Mouse (Mus musculus) left cerebral cortex, postnatal 14 days (tissue): ENCODE results near the gene Plekha7. TPM values are rescaled to one million over a fixed set of nuclear protein-coding genes. Genes with fewer than 3 reads are reported as not detected.
A peak's percentile ranks its signal among the peaks of the same experiment; 100 is the strongest.

Experiments
- DNase-seq, 2 experiments: peaks; one replicate each; pipeline ENCODE4 v3.0.0; 2021 to 2022; ENCODE audit warnings: low spot score in 2 of 2, mixed read lengths in 1 of 2
- intact Hi-C: fragments of 180-260 bp; cut with DNase I; formaldehyde crosslinking; loops from one replicate; pipeline ENCODE4 v1.15.1; 2025
- total RNA-seq, 2 experiments: library from RNA; stranded (reverse); gene quantifications; 2 replicates each; pipeline ENCODE4 v1.2.3; 2021

The Plekha7 gene
- total RNA-seq, 2 experiments from 2014 or later, result 21.0 to 23.5 TPM

- intact Hi-C loops, result no loop called here
- DNase-seq, result no peak
Observed at GRCm38 (mm10) chr7:116202033-116202681, 106.0 kb downstream of the Plekha7 start.

GRCm38 (mm10) chr7:116200951-116201351, 107.2 kb downstream of the Plekha7 start:
- DNase-seq, result no peak
- intact Hi-C loops, result no loop called here

GRCm38 (mm10) chr7:116200544-116200943, 107.6 kb downstream of the Plekha7 start:
- intact Hi-C loops, result no loop called here
- no peak for DNase-seq

- no peak for DNase-seq
- intact Hi-C loops, result no loop called here
Observed at GRCm38 (mm10) chr7:116198902-116199301, 109.3 kb downstream of the Plekha7 start.

- DNase-seq, result no peak
- intact Hi-C loops, result no loop called here
Observed at GRCm38 (mm10) chr7:116198407-116198806, 109.8 kb downstream of the Plekha7 start.

GRCm38 (mm10) chr7:116196974-116197679, 111.0 kb downstream of the Plekha7 start:
- intact Hi-C loops, result no loop called here
- no peak for DNase-seq

- intact Hi-C loops, result no loop called here
- no peak for DNase-seq
Observed at GRCm38 (mm10) chr7:116194996-116195395, 113.2 kb downstream of the Plekha7 start.

- DNase-seq, result no peak
- intact Hi-C loops, result no loop called here
Observed at GRCm38 (mm10) chr7:116192966-116193365, 115.2 kb downstream of the Plekha7 start.

- no peak for DNase-seq
- intact Hi-C loops, result no loop called here
Observed at GRCm38 (mm10) chr7:116192096-116192595, 116.0 kb downstream of the Plekha7 start.

- DNase-seq, result peak; percentile 49 to 77
- intact Hi-C loops, result no loop called here
Observed at GRCm38 (mm10) chr7:116191138-116191537, 117.0 kb downstream of the Plekha7 start.

GRCm38 (mm10) chr7:116189708-116190107, 118.5 kb downstream of the Plekha7 start:
- peak; percentile 32 to 37 for DNase-seq
- intact Hi-C loops, result no loop called here

- no peak for DNase-seq
- intact Hi-C loops, result no loop called here
Observed at GRCm38 (mm10) chr7:116188391-116188790, 119.8 kb downstream of the Plekha7 start.

GRCm38 (mm10) chr7:116187521-116187920, 120.7 kb downstream of the Plekha7 start:
- intact Hi-C loops, result no loop called here
- no peak for DNase-seq

- intact Hi-C loops, result no loop called here
- DNase-seq, result peak; percentile 25 to 55
Observed at GRCm38 (mm10) chr7:116186847-116187246, 121.3 kb downstream of the Plekha7 start.

GRCm38 (mm10) chr7:116186156-116186555, 122.0 kb downstream of the Plekha7 start:
- intact Hi-C loops, result no loop called here
- peak; percentile 45 to 47 for DNase-seq

GRCm38 (mm10) chr7:116184358-116185057, 123.7 kb downstream of the Plekha7 start:
- intact Hi-C loops, result no loop called here
- no peak for DNase-seq

- intact Hi-C loops, result no loop called here
- no peak for DNase-seq
Observed at GRCm38 (mm10) chr7:116182451-116182850, 125.7 kb downstream of the Plekha7 start.

- DNase-seq, result no peak
Observed at GRCm38 (mm10) chr7:116181444-116181946, 126.7 kb downstream of the Plekha7 start.

GRCm38 (mm10) chr7:116178916-116179315, 129.3 kb downstream of the Plekha7 start:
- intact Hi-C loops, result no loop called here
- DNase-seq, result no peak

More at GRCm38 (mm10) chr7:116181444-116181946, 126.7 kb downstream of the Plekha7 start:
- intact Hi-C loops, result no loop called here

- DNase-seq, result no peak
- intact Hi-C loops, result no loop called here
Observed at GRCm38 (mm10) chr7:116172774-116173173, 135.4 kb downstream of the Plekha7 start.
